Mouse (Mus musculus): Measurements from ENCODE around the gene Pcbp1. TPM values are rescaled to one million over a fixed set of nuclear protein-coding genes. Genes with fewer than 3 reads are reported as not detected.
"Not testable (repeated sequence)": the region's sequence is repeated elsewhere in the genome, so short reads cannot be mapped to it uniquely, and the experiment has no call there.

The Pcbp1 gene
- total RNA-seq, 4 experiments from 2014 or later = 157 to 166 (median 162) TPM

DNA sequence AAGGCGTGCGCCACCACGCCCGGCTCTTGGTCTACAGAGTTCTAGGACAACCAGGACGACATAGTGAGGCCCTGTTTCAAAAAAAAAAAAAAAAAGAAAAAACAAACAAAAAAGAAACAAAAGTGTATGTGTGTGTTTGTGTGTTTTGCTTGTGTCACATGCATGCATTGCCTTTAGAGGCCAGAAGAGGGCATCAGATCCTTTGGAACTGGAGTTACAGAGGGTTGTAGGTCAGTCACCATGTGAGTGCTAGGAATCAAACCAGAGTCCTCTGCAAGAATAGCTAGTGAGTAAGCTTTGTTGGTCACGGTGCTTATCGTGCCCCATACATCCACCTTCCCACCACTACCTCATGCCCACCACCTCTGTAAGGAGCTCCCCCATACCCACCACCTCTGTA lies 31.4 kb downstream of the Pcbp1 start:
- DNase-seq (ENCODE audit: low spot score) = no peak

DNA sequence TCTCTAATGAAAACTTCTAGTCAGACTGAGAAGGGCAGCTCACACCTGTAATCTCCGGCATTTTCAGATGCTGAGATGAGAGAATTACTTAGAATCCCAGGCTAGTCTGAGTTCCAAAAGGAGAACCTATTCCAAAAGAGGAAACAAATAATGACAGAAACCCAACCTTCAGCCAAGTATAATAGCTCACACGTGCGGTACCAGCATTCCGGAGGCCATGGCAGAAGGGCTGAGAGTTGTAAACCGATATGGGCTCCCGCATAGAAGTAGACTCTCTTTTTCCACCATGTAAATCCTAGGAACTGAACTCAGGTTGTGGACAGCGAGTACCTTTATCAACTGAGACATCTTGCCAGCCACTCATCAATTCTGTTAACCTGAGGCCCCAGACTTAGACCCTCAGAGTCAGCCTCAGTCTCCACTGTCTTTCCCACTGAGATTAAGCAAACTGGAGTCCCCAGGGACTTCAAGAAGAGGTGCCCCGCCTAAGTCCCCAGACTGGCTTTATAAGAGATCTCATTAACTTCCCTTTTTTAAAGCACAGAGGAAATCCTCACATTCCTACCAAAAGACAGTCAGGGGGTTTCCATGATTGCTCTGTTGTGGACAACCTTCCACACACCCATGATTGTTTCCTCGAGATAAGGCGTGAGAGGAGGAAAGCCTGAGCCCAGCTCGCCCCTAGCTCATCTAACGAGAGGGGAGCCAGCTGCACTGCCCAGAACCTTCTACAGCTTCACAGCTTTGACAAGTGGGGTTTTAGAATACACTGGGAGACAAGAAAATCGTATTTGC lies 32.5 kb downstream of the Pcbp1 start:
- DNase-seq (ENCODE audit: low spot score) = peak; percentile 59

DNA sequence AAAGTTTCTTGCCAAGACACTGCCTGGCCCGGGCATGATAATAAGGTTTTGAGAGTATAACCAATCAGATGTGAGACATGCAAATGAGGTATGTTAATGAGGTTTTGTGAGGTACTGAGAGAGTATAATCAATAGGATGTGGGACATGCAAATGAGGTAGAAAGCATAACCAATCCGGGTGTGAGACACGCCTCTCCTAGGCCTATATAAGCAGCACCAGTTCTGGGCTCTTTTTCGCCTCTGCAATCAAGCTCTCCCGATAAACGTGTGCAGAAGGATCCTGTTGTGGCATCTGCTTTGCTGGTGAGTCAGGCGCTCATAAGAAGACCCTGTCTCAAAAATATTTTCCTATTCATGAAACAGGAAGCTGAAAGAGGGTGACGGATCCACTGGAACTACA lies 35.7 kb downstream of the Pcbp1 start:
- DNase-seq (ENCODE audit: low spot score) = not testable (repeated sequence)

DNA sequence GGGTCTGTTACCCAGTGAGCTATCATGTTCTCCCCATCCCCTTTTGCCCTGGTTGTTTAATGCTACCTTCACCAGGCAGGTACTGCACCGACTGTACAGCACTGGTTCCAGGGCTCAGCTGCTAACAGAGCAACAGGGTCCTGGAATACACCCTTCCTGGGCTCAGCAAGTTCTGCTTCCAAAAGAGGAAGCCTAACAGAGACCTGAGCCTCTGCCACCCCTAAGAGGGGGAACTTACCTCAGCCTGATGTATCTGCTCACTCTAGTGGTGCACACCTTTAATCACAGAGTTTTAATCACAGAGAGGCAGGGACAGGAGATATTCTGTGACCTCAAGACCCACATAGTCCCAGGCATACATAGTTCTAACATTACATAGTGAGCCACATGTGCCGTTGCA lies 36.2 kb downstream of the Pcbp1 start:
- no peak for DNase-seq (ENCODE audit: low spot score)

DNA sequence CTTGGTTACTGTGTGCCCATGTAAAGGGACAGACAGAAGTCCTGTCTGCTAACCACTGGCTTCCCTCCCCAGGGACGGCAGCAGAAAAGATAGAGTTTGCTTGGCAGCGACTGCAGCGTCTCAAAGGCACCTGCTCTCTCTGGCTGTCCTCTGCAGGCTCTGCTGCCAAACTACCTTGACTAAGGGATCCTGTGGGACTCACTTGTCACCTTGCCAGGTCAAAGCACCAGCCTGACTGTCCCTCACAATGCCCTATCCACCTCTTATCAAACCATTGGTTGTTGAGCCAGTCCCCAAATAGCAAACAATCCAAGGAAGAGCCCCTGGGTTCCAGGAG lies 38.0 kb downstream of the Pcbp1 start:
- peak; percentile 48 for DNase-seq (ENCODE audit: low spot score)

DNA sequence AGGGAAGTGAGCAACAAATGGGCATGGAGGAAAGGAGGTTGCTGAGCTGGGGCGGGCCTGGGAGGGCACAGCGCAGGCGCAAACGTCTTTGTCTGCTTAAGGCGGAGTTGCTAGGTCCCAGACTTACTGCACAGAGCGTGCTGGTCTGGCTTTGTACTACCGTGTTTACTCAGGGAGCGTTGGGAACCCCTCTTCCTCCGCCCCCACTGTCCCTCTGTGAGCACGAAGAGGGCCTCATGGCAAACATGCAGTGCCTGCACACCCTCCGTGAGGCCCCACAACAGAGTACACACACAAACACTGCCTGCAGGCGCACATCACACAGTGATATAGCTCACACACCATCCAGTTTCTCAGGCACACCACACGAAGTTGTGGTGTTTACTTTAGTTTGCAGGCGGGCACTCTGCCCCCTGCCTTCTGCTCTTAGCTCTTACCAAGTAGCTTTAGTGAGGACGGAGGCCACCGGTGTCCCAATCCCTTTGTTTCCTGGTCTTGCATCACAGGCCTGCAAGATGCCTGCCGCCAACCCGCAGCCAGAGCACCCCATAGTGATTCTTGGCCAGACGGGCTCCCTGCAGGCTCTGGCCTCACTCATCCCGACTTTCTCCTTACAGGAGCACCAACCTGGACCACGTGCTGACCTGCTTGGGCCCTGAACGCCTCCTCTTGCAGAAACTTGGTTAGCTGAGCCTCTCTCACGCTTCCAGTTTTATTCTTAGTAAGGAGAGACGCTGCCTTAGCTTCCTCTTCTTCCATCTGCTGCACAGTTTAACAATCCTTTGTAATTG lies 38.6 kb downstream of the Pcbp1 start:
- DNase-seq (ENCODE audit: low spot score) = peak; percentile 87

DNA sequence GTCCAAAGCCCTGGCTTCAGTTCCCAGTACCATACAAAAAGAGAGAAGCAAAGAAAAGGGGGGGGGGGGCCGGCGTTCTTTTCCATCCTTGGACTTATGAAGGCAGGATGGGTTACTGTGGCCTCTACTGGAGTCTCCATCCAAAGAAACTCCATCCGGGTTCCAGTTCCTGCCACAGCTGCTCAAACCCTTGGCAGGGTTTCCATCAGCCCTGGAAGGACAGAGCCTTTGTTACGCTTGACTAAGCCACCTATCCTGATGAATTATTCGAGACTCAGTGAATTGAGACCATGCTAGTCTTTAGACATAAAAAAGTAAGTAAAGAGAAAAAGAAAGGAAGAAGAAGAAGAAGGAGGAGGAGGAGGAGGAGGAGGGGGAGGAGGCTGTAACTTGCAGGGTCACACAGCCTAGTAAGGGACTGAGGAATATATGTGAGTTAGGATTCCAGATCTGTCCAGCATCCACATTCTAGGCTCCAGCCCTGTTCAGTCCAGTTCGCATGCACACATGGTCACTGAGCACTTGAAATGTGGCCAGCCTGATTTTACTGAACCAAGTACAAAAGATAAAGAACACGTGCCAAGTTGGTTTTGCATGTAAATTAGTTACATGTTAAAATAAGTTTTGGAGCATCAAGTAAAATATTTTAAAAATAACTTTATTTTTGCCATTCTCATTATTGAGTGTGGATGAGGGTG lies 40.0 kb downstream of the Pcbp1 start:
- DNase-seq (ENCODE audit: low spot score) = no peak

DNA sequence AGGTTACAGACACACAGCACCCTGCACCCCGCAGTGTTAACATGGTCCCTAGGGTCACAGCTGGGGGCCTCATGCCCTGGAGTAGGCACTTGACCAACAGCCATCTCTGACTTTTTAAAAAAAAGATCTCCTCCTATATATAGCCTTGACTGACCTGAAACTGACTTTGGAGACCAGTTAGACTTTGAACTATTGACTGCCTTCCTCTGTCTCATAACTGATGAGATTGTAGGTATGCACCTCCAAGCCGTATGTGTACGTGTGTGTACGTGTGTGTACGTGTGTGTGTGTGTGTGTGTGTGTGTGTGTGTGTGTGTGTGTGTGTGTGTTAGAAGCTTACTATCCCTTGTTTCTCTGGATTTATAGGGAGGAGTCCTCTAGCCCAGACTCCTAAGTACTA lies 44.2 kb downstream of the Pcbp1 start:
- DNase-seq (ENCODE audit: low spot score) = no peak

DNA sequence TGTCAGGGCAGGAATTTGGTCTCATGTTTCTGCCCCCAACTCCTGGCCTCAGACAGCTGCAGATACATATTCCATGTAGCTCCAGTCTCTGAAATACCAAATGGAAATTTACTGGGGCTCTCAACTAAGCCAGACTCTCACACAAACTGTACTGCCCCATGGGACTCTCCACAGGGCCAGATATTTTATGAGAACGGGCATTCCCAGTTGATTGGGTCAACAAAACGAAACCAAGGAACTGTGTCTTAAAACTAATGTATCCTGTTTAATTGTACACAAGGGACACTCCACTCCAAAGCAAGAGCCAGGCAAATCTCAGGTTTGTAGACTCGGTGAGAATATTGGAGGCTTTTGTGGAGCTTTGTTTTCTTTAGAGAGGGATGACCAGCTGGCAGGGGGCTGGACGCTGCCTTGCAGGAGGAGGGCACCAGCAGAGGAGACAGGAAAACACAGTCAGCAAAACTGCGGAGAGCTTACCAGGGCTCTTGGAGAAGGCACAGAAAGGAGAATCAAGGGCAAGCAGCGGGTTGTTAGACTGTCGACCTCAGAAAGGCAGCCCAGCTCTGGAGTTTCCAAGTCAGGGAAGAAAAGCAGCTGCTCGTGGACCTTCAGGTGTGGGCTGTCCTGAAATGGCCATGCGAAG lies 45.8 kb downstream of the Pcbp1 start:
- DNase-seq (ENCODE audit: low spot score) = peak; percentile 85

DNA sequence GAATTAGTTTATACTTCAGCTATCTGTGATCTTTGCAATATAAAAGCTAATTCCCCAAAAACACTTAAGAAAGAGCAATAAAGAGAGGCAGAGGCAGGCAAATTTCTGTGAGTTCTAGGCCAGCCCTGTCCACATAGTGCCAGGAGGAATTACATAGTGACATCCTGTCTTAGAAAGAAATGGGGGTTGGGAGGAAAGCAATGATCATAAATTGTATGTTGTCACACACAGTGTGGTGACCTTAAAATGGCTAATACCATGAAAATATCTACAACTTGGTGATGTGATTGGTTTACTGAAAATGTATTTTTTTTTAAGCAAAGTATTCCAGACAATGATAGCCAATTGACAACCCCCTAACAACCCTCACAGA lies 46.3 kb downstream of the Pcbp1 start:
- DNase-seq (ENCODE audit: low spot score) = peak; percentile 27

DNA sequence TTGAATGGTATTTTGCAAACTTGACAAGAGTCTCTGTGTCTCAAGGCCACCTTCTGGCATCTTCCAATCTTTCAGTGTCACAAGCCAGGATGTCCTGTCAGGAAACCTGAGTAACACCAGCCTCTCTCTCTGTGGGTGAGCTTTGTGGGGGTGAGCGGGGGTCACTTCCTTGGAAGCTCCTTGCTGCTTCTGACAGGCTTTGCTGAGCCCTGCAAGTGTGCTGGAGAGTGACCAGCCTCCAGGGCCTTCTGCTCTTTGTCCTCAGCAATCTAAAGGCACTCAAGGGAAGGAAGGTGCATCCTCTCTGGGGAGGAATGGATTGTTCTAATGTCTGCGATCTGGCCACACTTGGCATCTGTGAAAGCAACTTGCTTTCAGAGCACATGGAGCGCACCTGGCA lies 46.8 kb downstream of the Pcbp1 start:
- peak; percentile 63 for DNase-seq (ENCODE audit: low spot score)

DNA sequence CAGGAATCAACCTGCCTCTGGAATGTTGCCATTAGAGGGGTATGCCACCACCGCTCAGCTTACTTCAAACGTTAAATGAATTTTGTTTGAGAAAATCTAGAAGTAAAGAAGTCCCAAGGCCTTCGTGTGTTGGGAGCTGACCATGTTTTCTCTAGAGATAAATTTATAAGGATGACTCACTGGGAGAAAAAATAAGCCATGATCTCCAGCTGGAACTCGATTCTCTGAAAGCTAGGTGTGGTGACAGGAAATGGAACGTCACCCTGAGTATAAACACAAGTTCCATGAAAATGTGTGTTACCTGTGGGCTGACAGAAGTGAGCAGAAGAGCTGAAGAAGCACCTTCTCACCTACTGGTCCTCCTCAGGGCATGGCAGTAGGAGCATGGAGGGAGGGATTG lies 49.2 kb downstream of the Pcbp1 start:
- DNase-seq (ENCODE audit: low spot score) = peak; percentile 25

DNA sequence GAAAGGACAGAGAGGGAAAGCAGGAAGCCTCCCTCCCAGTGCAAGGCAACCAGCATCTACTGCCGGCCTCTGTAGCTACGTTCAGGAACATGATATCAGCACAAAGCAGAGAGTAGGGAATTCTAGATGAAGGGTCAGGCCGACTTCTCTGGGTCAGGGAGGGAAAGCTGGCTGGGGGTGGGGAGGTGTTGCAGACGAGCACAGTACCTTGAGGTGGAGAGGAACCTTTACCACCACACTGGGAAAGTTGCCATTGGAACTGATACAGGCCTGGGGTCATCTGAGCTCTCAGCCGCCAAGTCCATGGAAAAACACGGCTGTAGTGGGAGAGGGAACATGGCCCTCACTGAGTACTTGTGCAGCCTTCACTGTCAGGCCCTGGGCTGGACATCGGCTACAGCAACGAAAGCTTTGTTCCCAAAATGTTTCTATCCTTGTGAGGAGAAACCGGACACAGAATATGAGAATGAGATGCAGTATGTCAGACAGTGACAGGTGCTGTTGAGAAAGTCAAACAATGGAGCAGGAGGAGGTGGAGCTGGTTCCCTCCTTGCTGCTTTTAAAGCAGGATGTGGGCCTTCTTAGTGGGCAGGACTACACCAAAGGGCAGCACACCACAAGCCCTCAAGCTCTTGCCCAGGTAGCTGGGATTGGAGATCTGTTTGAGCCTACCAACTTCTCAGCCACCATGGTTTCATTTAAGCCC lies 50.5 kb downstream of the Pcbp1 start:
- DNase-seq (ENCODE audit: low spot score) = peak; percentile 60

DNA sequence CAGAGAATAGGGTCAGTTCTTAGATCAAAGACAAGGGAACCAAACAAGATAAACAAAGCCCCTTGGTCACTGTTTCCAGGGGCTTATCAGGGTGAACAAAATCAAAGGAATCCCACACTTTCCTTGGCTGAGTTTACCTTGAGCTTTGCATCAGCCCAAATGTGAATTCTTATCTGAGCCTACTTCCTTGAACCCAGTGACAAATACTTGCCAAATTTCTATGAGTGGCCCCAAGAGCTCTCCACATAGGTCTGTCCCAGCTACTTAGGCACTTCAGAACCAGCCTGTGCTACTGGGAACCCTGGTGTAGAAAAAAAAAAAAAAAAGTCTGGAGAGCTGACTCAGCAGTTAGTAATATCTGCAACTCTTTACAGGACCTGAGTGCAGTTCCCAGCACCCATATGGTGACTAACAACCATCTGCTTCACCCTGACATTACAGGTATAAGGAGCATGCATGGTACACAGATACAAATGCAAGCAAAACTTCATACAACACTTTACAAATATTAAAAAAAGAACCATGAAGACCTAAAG lies 51.4 kb downstream of the Pcbp1 start:
- DNase-seq (ENCODE audit: low spot score) = no peak

Small RNA genes within 50 kb of the gene (microRNA-seq; reads per million reads assigned to microRNA genes)
- gene Gm22184 = not detected

Other genes starting within 250 kb of the Pcbp1 start
- gene Fam136a, start 160.7 kb downstream of the Pcbp1 start, total RNA-seq (2022) = 10 to 100 TPM; 24.7 to 28.7 (median 25.4) TPM
- 10 to 100 TPM; 37.0 to 60.8 (median 40.2) TPM for gene Snrpg, start 155.0 kb downstream of the Pcbp1 start, total RNA-seq (2022)
- 10 to 100 TPM; 68.7 to 96.5 (median 89.3) TPM for gene Pcyox1, start 129.2 kb downstream of the Pcbp1 start, total RNA-seq (2022)
- gene Tia1, start 122.1 kb downstream of the Pcbp1 start, total RNA-seq (2022) = 10 to 100 TPM; 16.3 to 20.2 (median 17.6) TPM
- gene Gm44790, start 99.7 kb downstream of the Pcbp1 start, total RNA-seq (2022) = 1 to 10 TPM in 1 of 4 experiments, under 1 TPM in 1, not detected in 2; 0.47 to 3.2 TPM
- gene C87436, start 87.9 kb downstream of the Pcbp1 start, total RNA-seq (2022) = 10 to 100 TPM in 2 of 4 experiments, 1 to 10 TPM in 2; 9.6 to 11.6 (median 10.0) TPM
- not detected for gene Asprv1, start 101.8 kb upstream of the Pcbp1 start, total RNA-seq (2022)
- gene Mxd1, start 142.8 kb upstream of the Pcbp1 start, total RNA-seq (2022) = 1 to 10 TPM; 6.1 to 8.7 (median 7.2) TPM
- 10 to 100 TPM; 45.1 to 58.5 (median 53.4) TPM for gene Snrnp27, start 158.2 kb upstream of the Pcbp1 start, total RNA-seq (2022)
- 1 to 10 TPM; 3.6 to 5.2 (median 4.3) TPM for gene Gmcl1, start 207.1 kb upstream of the Pcbp1 start, total RNA-seq (2022)

Data from heart, adult 8-10 months (tissue).